Mouse (Mus musculus): ENCODE measurements around the gene Wsb1.

DNA sequence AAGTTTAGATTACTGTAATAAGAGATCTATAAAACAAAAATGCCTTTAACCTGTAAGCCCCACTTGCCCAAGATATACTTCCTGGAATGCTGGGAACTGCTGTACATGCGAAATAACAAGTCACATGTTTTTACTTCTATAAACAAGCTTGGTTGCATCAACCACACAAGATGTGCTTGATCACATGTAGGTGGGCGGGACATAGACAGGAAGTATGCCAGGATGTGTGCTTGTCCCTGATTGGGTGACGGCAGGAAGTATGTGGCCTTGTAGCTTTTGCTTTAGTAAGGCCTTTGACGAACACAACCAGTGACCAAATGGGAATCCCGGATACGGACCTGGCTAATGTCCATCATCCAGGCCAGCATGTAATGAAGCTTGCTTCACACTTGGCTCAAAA is 31.1 kb downstream of the Wsb1 start:
- TF ChIP-seq CTCF (conservative IDR thresholded peaks at IDR 0.05; ENCODE audit: low read length): no peak
- no peak for TF ChIP-seq NANOG (IDR thresholded peaks at IDR 0.05; ENCODE audit: borderline replicate concordance, low read length)
